Mouse (Mus musculus) frontal cortex, postnatal 36 days (tissue): ENCODE results near the gene Vmn2r50.
"Not testable (repeated sequence)": the region's sequence is repeated elsewhere in the genome, so short reads cannot be mapped to it uniquely, and the experiment has no call there.

Experiments used
- DNase-seq, 2 experiments: peaks; one replicate each; pipeline ENCODE4 v3.0.0; 2022; ENCODE audit warnings: low spot score in 2 of 2

Gene Vmn2r50

DNA sequence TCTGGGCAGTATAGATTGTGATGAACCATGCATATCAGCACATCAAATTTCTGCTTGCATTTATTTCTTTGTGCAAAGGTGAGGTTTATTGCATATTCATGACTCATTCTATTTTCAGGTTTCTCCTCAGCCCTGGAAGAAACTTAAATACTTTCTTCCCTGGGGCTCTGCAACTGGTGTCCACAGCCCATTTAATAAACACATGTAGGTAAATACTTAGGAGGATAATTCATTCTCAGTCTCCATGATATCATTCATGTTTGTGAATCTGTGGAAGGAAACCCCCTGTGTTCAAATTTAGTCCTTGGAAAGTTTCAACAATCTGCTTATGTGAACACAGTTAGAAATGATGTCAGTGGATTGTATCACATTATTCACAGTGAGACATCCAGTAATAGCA is at the start of gene Vmn2r50:
TSS of gene Vmn2r50 (minus strand) at position 101 of the 400 bp plus-strand sequence.
- DNase-seq: not testable (repeated sequence)

- not testable (repeated sequence) for DNase-seq
Measured at GRCm38 (mm10) chr7:9992157-9992556, 60.9 kb downstream of the Vmn2r50 start, which contains the start of gene Vmn2r49. Gene Vmn2r49, minus strand, starts transcription at chr7:9992257.
